Comparison of ENCODE assay signal across 13 mouse cellular contexts in the genomic region with DNA sequence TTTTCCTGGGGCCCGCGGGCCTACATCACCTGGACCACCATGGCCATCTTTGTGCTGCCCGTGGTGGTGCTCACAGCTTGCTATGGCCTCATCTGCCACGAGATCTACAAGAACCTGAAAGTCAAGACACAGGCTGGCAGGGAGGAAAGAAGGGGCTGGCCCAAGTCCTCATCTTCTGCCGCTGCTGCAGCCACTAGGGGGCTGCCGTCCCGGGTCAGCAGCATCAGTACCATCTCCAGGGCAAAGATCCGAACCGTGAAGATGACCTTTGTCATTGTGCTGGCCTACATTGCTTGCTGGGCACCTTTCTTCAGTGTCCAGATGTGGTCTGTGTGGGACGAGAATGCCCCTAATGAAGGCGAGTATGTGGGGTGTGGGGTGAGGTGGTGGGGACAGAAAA. TPM values are rescaled to one million over a fixed set of nuclear protein-coding genes. Genes with fewer than 3 reads are reported as not detected.
DNase-seq lines count a peak whose midpoint lies in the region; ATAC-seq and TF ChIP-seq lines count a peak whose summit lies in the region.
"Had no signal": no experiment of that assay in that cellular context is flagged by ENCODE, and none has a peak within 500 bp of the region (broad histone marks: within the 10 kb centered on the region; RNA-seq: fewer than 3 reads in every experiment).

No protein-coding gene starts in this region.

- DNase-seq in hindbrain, embryonic 11.5 days (ENCODE audit: low spot score), result peak; percentile 16
- DNase-seq in hindbrain, embryonic 14.5 days (ENCODE audit: low spot score), result no peak
- DNase-seq in lung, postnatal 0 days (ENCODE audit: low spot score), result no peak
- DNase-seq in lung, postnatal 10 days, result no peak
- DNase-seq in splenic B cell, adult 2 months (ENCODE audit: low read depth, low spot score), result peak; percentile 26
- DNase-seq in ovary, postnatal 36 days (ENCODE audit: low spot score), result no peak
- DNase-seq in natural killer cell, adult 2 months (ENCODE audit: low spot score in 2 of 2), result no peak
- DNase-seq: lung, postnatal 14 days; right cerebral cortex, postnatal 14 days had no signal

- H3K27ac ChIP-seq in hindbrain, embryonic 11.5 days (ENCODE audit: low read depth, low read length), result no peak overlapping the region
- no peak overlapping the region for H3K27ac ChIP-seq in hindbrain, embryonic 14.5 days
- no peak overlapping the region for H3K27ac ChIP-seq in lung, postnatal 0 days (ENCODE audit: low read length)
- H3K27ac ChIP-seq in bone marrow macrophage, adult 2 months (ENCODE audit: insufficient read depth, low read depth, low read length), result no peak overlapping the region
- H3K27ac ChIP-seq: forebrain, embryonic 10.5 days had no signal

- no peaks in the 10 kb centered on the region for H3K36me3 ChIP-seq in hindbrain, embryonic 11.5 days (ENCODE audit: control insufficient read depth, insufficient read depth, low read length)
- no peaks in the 10 kb centered on the region for H3K36me3 ChIP-seq in hindbrain, embryonic 14.5 days (replicated peaks; ENCODE audit: control insufficient read depth, insufficient read depth)
- H3K36me3 ChIP-seq in lung, postnatal 0 days (ENCODE audit: insufficient read depth, low read length), result no peaks in the 10 kb centered on the region
- no peaks in the 10 kb centered on the region for H3K36me3 ChIP-seq in splenic B cell, adult 2 months (ENCODE audit: control insufficient read depth, insufficient read depth, low read length, poor library complexity, severe bottlenecking)
- H3K36me3 ChIP-seq: forebrain, embryonic 10.5 days had no signal

- TF ChIP-seq POLR2A in bone marrow macrophage, adult 2 months (IDR thresholded peaks at IDR 0.05; ENCODE audit: borderline replicate concordance, low read depth, low read length), result no peak

- no peaks in the 10 kb centered on the region for H3K27me3 ChIP-seq in hindbrain, embryonic 11.5 days (ENCODE audit: control insufficient read depth, insufficient read depth, low read length)
- no peaks in the 10 kb centered on the region for H3K27me3 ChIP-seq in hindbrain, embryonic 14.5 days (ENCODE audit: control insufficient read depth, insufficient read depth, low read length)
- H3K27me3 ChIP-seq in lung, postnatal 0 days (replicated peaks; ENCODE audit: insufficient read depth, low read length), result no peaks in the 10 kb centered on the region
- H3K27me3 ChIP-seq in splenic B cell, adult 2 months (ENCODE audit: control insufficient read depth, insufficient read depth, low read length, poor library complexity, severe bottlenecking), result no peaks in the 10 kb centered on the region

- H3K4me3 ChIP-seq in hindbrain, embryonic 11.5 days (ENCODE audit: low read depth, low read length), result no peak overlapping the region
- H3K4me3 ChIP-seq in hindbrain, embryonic 14.5 days (replicated peaks; ENCODE audit: low read length), result no peak overlapping the region
- no peak overlapping the region for H3K4me3 ChIP-seq in lung, postnatal 0 days (ENCODE audit: low read depth, low read length)
- H3K4me3 ChIP-seq in bone marrow macrophage, adult 2 months (ENCODE audit: insufficient read depth, low read length), result no peak overlapping the region
- H3K4me3 ChIP-seq: forebrain, embryonic 10.5 days had no signal

- no peak for ATAC-seq in hindbrain, embryonic 11.5 days (ENCODE audit: low FRiP score)
- ATAC-seq in hindbrain, embryonic 14.5 days (ENCODE audit: low FRiP score), result no peak
- ATAC-seq in lung, postnatal 0 days, result no peak

- TF ChIP-seq CTCF in lung, postnatal 0 days (IDR thresholded peaks at IDR 0.05), result peak; percentile 47
- peak; percentile 17; the same call in 1 of the 2 replicates for TF ChIP-seq CTCF in bone marrow macrophage, adult 2 months (IDR thresholded peaks at IDR 0.05; ENCODE audit: low read depth, low read length)

- no peaks in the 10 kb centered on the region for H3K9me3 ChIP-seq in hindbrain, embryonic 11.5 days (ENCODE audit: control insufficient read depth, low read length)
- no peaks in the 10 kb centered on the region for H3K9me3 ChIP-seq in hindbrain, embryonic 14.5 days (ENCODE audit: control insufficient read depth, low read length)
- H3K9me3 ChIP-seq in lung, postnatal 0 days (ENCODE audit: low read length), result no peaks in the 10 kb centered on the region
- H3K9me3 ChIP-seq: forebrain, embryonic 10.5 days had no signal

- no peak overlapping the region for H3K4me2 ChIP-seq in hindbrain, embryonic 11.5 days (replicated peaks; ENCODE audit: low read depth, low read length)
- no peak overlapping the region for H3K4me2 ChIP-seq in hindbrain, embryonic 14.5 days (replicated peaks)
- no peak overlapping the region for H3K4me2 ChIP-seq in lung, postnatal 0 days (replicated peaks; ENCODE audit: low read depth, low read length)

- H3K4me1 ChIP-seq in hindbrain, embryonic 11.5 days (replicated peaks; ENCODE audit: control insufficient read depth, insufficient read depth, low read length), result no peaks in the 10 kb centered on the region
- no peaks in the 10 kb centered on the region for H3K4me1 ChIP-seq in hindbrain, embryonic 14.5 days (replicated peaks; ENCODE audit: control insufficient read depth, insufficient read depth, low read length)
- H3K4me1 ChIP-seq in lung, postnatal 0 days (ENCODE audit: insufficient read depth, low read depth, low read length), result no peaks in the 10 kb centered on the region
- no peaks in the 10 kb centered on the region for H3K4me1 ChIP-seq in bone marrow macrophage, adult 2 months (ENCODE audit: control insufficient read depth, insufficient read depth, low read length)

- H3K9ac ChIP-seq in hindbrain, embryonic 11.5 days (ENCODE audit: low read depth, low read length), result no peak overlapping the region
- H3K9ac ChIP-seq in hindbrain, embryonic 14.5 days, result no peak overlapping the region
- no peak overlapping the region for H3K9ac ChIP-seq in lung, postnatal 0 days (replicated peaks; ENCODE audit: low read depth)

- WGBS in hindbrain, embryonic 11.5 days, result 30% methylated on average over 11 of the region's 11 CpGs
- WGBS in hindbrain, embryonic 14.5 days, result 28% methylated on average over 11 of the region's 11 CpGs
- WGBS in lung, postnatal 0 days, result 32% methylated on average over 11 of the region's 11 CpGs

- no peak for TF ChIP-seq EP300 in lung, postnatal 0 days (IDR thresholded peaks at IDR 0.05)

RNA-seq across cellular contexts. Expression of a gene that starts 1.3 kb away (rescaled TPM):
- not detected in 2 replicates for polyA plus RNA-seq in hindbrain, embryonic 11.5 days (2014; fragmentation: Nextera tagmentation; extraction: Ambion mirVana)
- not detected in 2 replicates for polyA plus RNA-seq in hindbrain, embryonic 14.5 days (2014; fragmentation: Nextera tagmentation; extraction: Ambion mirVana)
- not detected in 2 replicates for polyA plus RNA-seq in lung, postnatal 0 days (2015; fragmentation: Nextera tagmentation; extraction: Ambion mirVana)
- not detected in 2 replicates for polyA plus RNA-seq in bone marrow macrophage, adult 2 months (2012; ENCODE audit: insufficient read depth, insufficient read length, missing spikeins)
- polyA plus RNA-seq: cortical plate, adult 2 months; forebrain, embryonic 10.5 days; intestine, embryonic 14.5 days had no signal

RNA-seq across cellular contexts. Expression of a gene that starts 37.8 kb away (rescaled TPM):
- 0.26 and 0.38 TPM in 2 replicates for polyA plus RNA-seq in hindbrain, embryonic 11.5 days (2014; fragmentation: Nextera tagmentation; extraction: Ambion mirVana)
- polyA plus RNA-seq in hindbrain, embryonic 14.5 days (2014; fragmentation: Nextera tagmentation; extraction: Ambion mirVana), result 0.16 TPM in 1 of 2 replicates, not detected in the other
- polyA plus RNA-seq in lung, postnatal 0 days (2015; fragmentation: Nextera tagmentation; extraction: Ambion mirVana), result 0.80 and 1.1 TPM in 2 replicates
- polyA plus RNA-seq in bone marrow macrophage, adult 2 months (2012; ENCODE audit: insufficient read depth, insufficient read length, missing spikeins), result 1.1 and 1.7 TPM in 2 replicates
- polyA plus RNA-seq: cortical plate, adult 2 months; forebrain, embryonic 10.5 days had no signal

Comparison
In these comparisons a context has a peak if more than half of its experiments do, and no peak if none do; other contexts are left out.
1. DNase-seq: peak in hindbrain, embryonic 11.5 days (single experiment) and splenic B cell, adult 2 months (single experiment); none in hindbrain, embryonic 14.5 days (single experiment), lung, postnatal 0 days (single experiment), lung, postnatal 10 days (single experiment), ovary, postnatal 36 days (single experiment) and natural killer cell, adult 2 months (0 of 2).